Mouse (Mus musculus) MEL (cell line): Measurements from ENCODE around the gene St6galnac5.

Experiments
- BHLHE40 ChIP-seq: IDR thresholded peaks from 2 replicates; pipeline ENCODE4 v1.6.1; 2012; ENCODE audit warnings: low read depth, mild to moderate bottlenecking, inconsistent platforms, low read length, improper control_type of control experiment, borderline replicate concordance
- CTCF ChIP-seq, 3 experiments: IDR thresholded peaks in 2 of 3; conservative IDR thresholded peaks in 1 of 3; 2 replicates each; pipeline ENCODE4 v1.5.1; 2011 to 2012; ENCODE audit warnings: low read length in 3 of 3, low read depth in 2 of 3, mild to moderate bottlenecking in 2 of 3, improper control_type of control experiment in 1 of 3, inconsistent platforms in 1 of 3, mixed read lengths in 1 of 3, moderate library complexity in 1 of 3; ENCODE audit not compliant: control insufficient read depth in 1 of 3, insufficient read depth in 1 of 3, poor library complexity in 1 of 3, severe bottlenecking in 1 of 3
- ELF1 ChIP-seq: IDR thresholded peaks from 2 replicates; pipeline ENCODE4 v1.6.1; 2014; ENCODE audit warnings: low read depth, mild to moderate bottlenecking, inconsistent platforms, low read length, improper control_type of control experiment, moderate library complexity
- EP300 ChIP-seq, 2 experiments: IDR thresholded peaks; 2 replicates each; pipeline ENCODE4 v1.6.1; 2011; ENCODE audit warnings: improper control_type of control experiment in 2 of 2, low read length in 2 of 2, low read depth in 1 of 2, mild to moderate bottlenecking in 1 of 2
- GABPA ChIP-seq: IDR thresholded peaks from 2 replicates; pipeline ENCODE4 v1.6.1; 2012; ENCODE audit warnings: low read depth, mild to moderate bottlenecking, inconsistent platforms, low read length, improper control_type of control experiment, moderate library complexity
- GATA1 ChIP-seq: IDR thresholded peaks from 2 replicates; pipeline ENCODE4 v1.6.1; 2011; ENCODE audit warnings: low read depth, low read length, improper control_type of control experiment
- MAZ ChIP-seq: IDR thresholded peaks from 2 replicates; pipeline ENCODE4 v1.6.1; 2012; ENCODE audit warnings: low read depth, mild to moderate bottlenecking, inconsistent platforms, low read length, improper control_type of control experiment
- POLR2A ChIP-seq, 2 experiments: IDR thresholded peaks; 2 replicates each; pipeline ENCODE4 v1.6.1; 2011 to 2012; ENCODE audit warnings: low read length in 2 of 2, mild to moderate bottlenecking in 2 of 2, control low read depth in 1 of 2, improper control_type of control experiment in 1 of 2, low read depth in 1 of 2, moderate library complexity in 1 of 2; ENCODE audit not compliant: control insufficient read depth in 1 of 2, insufficient read depth in 1 of 2, poor library complexity in 1 of 2
- POLR2AphosphoS2 ChIP-seq: IDR thresholded peaks from 2 replicates; pipeline ENCODE4 v1.6.1; 2011; ENCODE audit warnings: low read length, improper control_type of control experiment
- RAD21 ChIP-seq: IDR thresholded peaks from 2 replicates; pipeline ENCODE4 v1.6.1; 2011; ENCODE audit warnings: mild to moderate bottlenecking, low read depth, low read length, improper control_type of control experiment
- SIN3A ChIP-seq: IDR thresholded peaks from 2 replicates; pipeline ENCODE4 v1.6.1; 2012; ENCODE audit warnings: low read length, improper control_type of control experiment, inconsistent platforms
- TAL1 ChIP-seq: IDR thresholded peaks from 2 replicates; pipeline ENCODE4 v1.6.1; 2012; ENCODE audit warnings: mild to moderate bottlenecking, inconsistent platforms, low read length, moderate library complexity, mixed read lengths

DNA sequence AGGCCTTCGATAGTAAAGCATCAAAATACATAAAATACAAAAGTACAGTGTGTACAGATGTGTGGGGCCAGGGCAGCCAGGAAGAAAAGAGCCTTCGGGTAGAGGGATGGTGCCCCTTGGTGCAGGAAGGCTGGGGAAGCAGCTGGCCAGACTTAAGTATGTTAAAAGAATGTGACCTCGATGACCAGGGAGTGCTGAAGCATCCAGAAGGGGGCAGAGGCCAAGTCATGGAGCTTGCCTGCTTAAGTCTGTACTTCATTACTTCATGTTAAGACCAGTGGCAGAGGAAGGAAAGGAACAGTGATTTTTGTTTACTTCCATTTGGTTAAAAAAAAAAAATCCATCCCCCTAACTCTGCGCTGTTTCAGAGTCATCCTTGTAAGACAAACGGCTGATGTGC lies 16.1 kb upstream of the St6galnac5 start:
- TF ChIP-seq BHLHE40 (no peak), MAZ (no peak), SIN3A (no peak), POLR2A (IDR thresholded peaks at IDR 0.05; ENCODE audit: control insufficient read depth in 1 of 2, insufficient read depth in 1 of 2, low read depth in 1 of 2, low read length in 2 of 2, poor library complexity in 1 of 2) (no peak), EP300 (IDR thresholded peaks at IDR 0.05; ENCODE audit: low read depth in 1 of 2, low read length in 2 of 2) (no peak), POLR2AphosphoS2 (no peak), ELF1 (no peak), CTCF (IDR thresholded peaks at IDR 0.05 in 2 of 3, conservative IDR thresholded peaks at IDR 0.05 in 1 of 3; ENCODE audit: control insufficient read depth in 1 of 3, insufficient read depth in 1 of 3, low read depth in 2 of 3, low read length in 3 of 3, poor library complexity in 1 of 3, severe bottlenecking in 1 of 3) (no peak), GATA1 (no peak), RAD21 (no peak), GABPA (no peak), TAL1 (no peak)
